Mouse (Mus musculus) splenic B cell, adult 2 months (primary cell): ENCODE measurements around the gene Coq8b.

Experiments used
- DNase-seq: peaks from one replicate; pipeline ENCODE4 v3.0.0-alpha.2; 2011; ENCODE audit warnings: low read depth, low spot score
- H3K27me3 ChIP-seq: 2 replicates; pipeline ENCODE4 v1.6.1; 2012; ENCODE audit warnings: mild to moderate bottlenecking, low read length, moderate library complexity, mixed read lengths; ENCODE audit not compliant: control insufficient read depth, poor library complexity, insufficient read depth, severe bottlenecking
- H3K36me3 ChIP-seq: 2 replicates; pipeline ENCODE4 v1.6.1; 2012; ENCODE audit warnings: mild to moderate bottlenecking, low read length, moderate library complexity, mixed read lengths; ENCODE audit not compliant: control insufficient read depth, poor library complexity, insufficient read depth, severe bottlenecking

The Coq8b gene

GRCm38 (mm10) chr7:27300351-27300750 lies 67.5 kb downstream of the Coq8b start:
- Histone ChIP-seq H3K27me3 (no peaks in the 10 kb centered on the region), H3K36me3 (no peaks in the 10 kb centered on the region)
- DNase-seq, result no peak

GRCm38 (mm10) chr7:27300801-27301200 lies 68.0 kb downstream of the Coq8b start:
- no peak for DNase-seq
- H3K27me3 ChIP-seq, result no peaks in the 10 kb centered on the region
- H3K36me3 ChIP-seq, result no peaks in the 10 kb centered on the region

GRCm38 (mm10) chr7:27302172-27302571 lies 69.3 kb downstream of the Coq8b start:
- peak; percentile 74 for DNase-seq
- H3K36me3 ChIP-seq, result no peaks in the 10 kb centered on the region
- no peaks in the 10 kb centered on the region for H3K27me3 ChIP-seq

- no peaks in the 10 kb centered on the region for H3K27me3 ChIP-seq
- no peak for DNase-seq
- no peaks in the 10 kb centered on the region for H3K36me3 ChIP-seq
These were observed 72.4 kb downstream of the Coq8b start for GRCm38 (mm10) chr7:27305091-27305730.

GRCm38 (mm10) chr7:27306161-27307160 lies 73.6 kb downstream of the Coq8b start:
- Histone ChIP-seq H3K36me3 (no peaks in the 10 kb centered on the region), H3K27me3 (no peaks in the 10 kb centered on the region)
- DNase-seq, result peak; percentile 33

GRCm38 (mm10) chr7:27307551-27307950 lies 74.7 kb downstream of the Coq8b start:
- H3K27me3 ChIP-seq, result no peaks in the 10 kb centered on the region
- no peak for DNase-seq
- H3K36me3 ChIP-seq, result no peaks in the 10 kb centered on the region
